Mouse (Mus musculus) limb, embryonic 14.5 days (tissue): ENCODE measurements around the gene Ppox. TPM values are rescaled to one million over a fixed set of nuclear protein-coding genes. Genes with fewer than 3 reads are reported as not detected.
A peak's percentile ranks its signal among the peaks of the same experiment; 100 is the strongest.
"Not testable (repeated sequence)": the region's sequence is repeated elsewhere in the genome, so short reads cannot be mapped to it uniquely, and the experiment has no call there.

ENCODE experiments used
- ATAC-seq: fragments of 200-750 bp; cut with Nextera tagmentation; 2 replicates; pipeline ENCODE4 v1.8.0; 2017; ENCODE audit warnings: low read depth, moderate number of reproducible peaks, moderate TSS enrichment; ENCODE audit not compliant: low FRiP score
- DNase-seq: peaks from one replicate; pipeline ENCODE4 v3.0.0-alpha.2; 2015; ENCODE audit warnings: low spot score
- H3K27ac ChIP-seq: fragments of 300-500 bp; sonication (generic); replicated peaks from 2 replicates; pipeline ENCODE4 v1.5.1; 2014; ENCODE audit warnings: low read depth, mild to moderate bottlenecking, low read length, moderate library complexity, mixed read lengths
- H3K27me3 ChIP-seq: fragments of 300-500 bp; sonication (generic); 2 replicates; pipeline ENCODE4 v1.6.1; 2014; ENCODE audit warnings: low read length, mixed read lengths; ENCODE audit not compliant: control insufficient read depth, insufficient read depth
- H3K36me3 ChIP-seq: fragments of 300-500 bp; sonication (generic); 2 replicates; pipeline ENCODE4 v1.6.1; 2014; ENCODE audit warnings: mild to moderate bottlenecking, low read length, moderate library complexity, mixed read lengths; ENCODE audit not compliant: control insufficient read depth, insufficient read depth
- H3K4me1 ChIP-seq: fragments of 300-500 bp; sonication (generic); 2 replicates; pipeline ENCODE4 v1.6.1; 2014; ENCODE audit warnings: antibody characterized with exemption, low read length, mixed read lengths; ENCODE audit not compliant: control insufficient read depth, insufficient read depth
- H3K4me2 ChIP-seq: fragments of 300-500 bp; sonication (generic); replicated peaks from 2 replicates; pipeline ENCODE4 v1.6.1; 2014; ENCODE audit warnings: low read depth, mild to moderate bottlenecking, low read length, moderate library complexity; ENCODE audit not compliant: severe bottlenecking
- H3K4me3 ChIP-seq: fragments of 300-500 bp; sonication (generic); replicated peaks from 2 replicates; pipeline ENCODE4 v1.5.1; 2014; ENCODE audit warnings: low read length
- H3K9ac ChIP-seq: fragments of 300-500 bp; sonication (generic); 2 replicates; pipeline ENCODE4 v1.6.1; 2014; ENCODE audit warnings: mild to moderate bottlenecking, low read depth, low read length, moderate library complexity; ENCODE audit not compliant: severe bottlenecking
- H3K9me3 ChIP-seq: fragments of 300-500 bp; sonication (generic); 2 replicates; pipeline ENCODE4 v1.6.1; 2016; ENCODE audit warnings: low read length; ENCODE audit not compliant: control insufficient read depth
- POLR2A ChIP-seq: fragments of 200-500 bp; IDR thresholded peaks from 2 replicates; pipeline ENCODE4 v1.8.0; 2012; ENCODE audit warnings: inconsistent platforms, mild to moderate bottlenecking, moderate library complexity, borderline replicate concordance; ENCODE audit not compliant: insufficient read depth, insufficient read length; ENCODE audit errors: extremely low read depth
- WGBS: fragments of 180-500 bp; shearing (Covaris S2); extraction: QIAGEN DNeasy Blood & Tissue Kit; methylation state at CpG from one replicate; pipeline ENCODE4 v1.1.7; 2014; 5-methylcytosine and 5-hydroxymethylcytosine counted together
- polyA plus RNA-seq, 2 experiments: library from polyadenylated mRNA; depleted of rRNA in 1 of 2; stranded (reverse) in 1 of 2; unstranded in 1 of 2; fragments of >200 nt; fragmentation: Nextera tagmentation in 1 of 2; extraction: Ambion mirVana in 1 of 2; gene quantifications; 2 replicates each; pipeline versions ENCODE4 v1.2.1 to v1.2.3; 2012 to 2014

Gene Ppox
- polyA plus RNA-seq, 2 experiments = 55.7 to 133 TPM

DNA sequence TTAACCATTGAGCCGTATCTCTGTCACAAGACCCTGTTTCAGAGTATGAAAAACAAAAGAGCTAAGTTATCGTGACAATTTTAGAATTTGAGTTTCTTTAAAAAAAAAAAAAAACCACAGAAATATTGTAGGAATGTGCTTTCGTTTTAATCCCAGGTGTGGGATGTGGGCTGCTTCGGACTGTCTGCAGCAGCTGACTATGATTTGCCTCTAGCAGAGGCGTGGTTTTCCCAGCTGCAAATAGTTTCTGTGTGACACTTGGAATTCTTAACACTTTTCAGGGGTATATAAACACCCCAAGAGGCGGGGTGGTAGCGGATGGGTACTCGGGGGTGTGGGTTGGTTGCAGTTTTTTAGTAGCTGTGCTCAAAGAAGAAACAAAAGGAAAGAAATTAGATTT is 35.6 kb downstream of the Ppox start:
- Histone ChIP-seq H3K27me3 (no peaks in the 10 kb centered on the region), H3K4me1 (peaks cover 25% of the 10 kb centered on the region), H3K27ac (no peak overlapping the region), H3K4me2 (no peak overlapping the region; the same call in 1 of the 2 replicates), H3K9me3 (no peaks in the 10 kb centered on the region), H3K4me3 (no peak overlapping the region), H3K36me3 (peaks cover 49% of the 10 kb centered on the region), H3K9ac (no peak overlapping the region)
- no peak for ATAC-seq
- DNase-seq = no peak
- 70% methylated on average over 8 of the region's 8 CpGs for WGBS
- no peak for TF ChIP-seq POLR2A

DNA sequence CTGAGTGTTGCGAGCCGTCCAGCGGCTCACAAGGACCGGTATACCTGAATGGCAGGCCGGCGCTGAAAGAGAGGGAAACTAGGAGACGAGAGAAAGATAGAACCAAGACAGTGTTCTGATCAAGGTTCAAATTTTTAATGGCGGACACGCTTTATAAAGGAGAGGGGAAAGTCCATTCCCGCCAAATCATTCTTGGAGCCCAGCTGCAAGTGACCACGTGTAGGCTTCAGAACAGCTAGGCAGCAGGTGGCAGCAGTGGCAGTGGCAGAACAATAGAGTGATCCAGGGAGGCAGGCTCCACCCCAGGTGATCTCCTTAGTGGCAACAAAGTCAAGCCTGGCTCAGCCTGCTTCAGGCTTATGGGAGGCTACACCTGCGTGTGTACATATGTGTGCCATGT is 39.0 kb downstream of the Ppox start:
- H3K4me3 ChIP-seq, H3K27me3 ChIP-seq, DNase-seq, H3K4me1 ChIP-seq, H3K4me2 ChIP-seq, H3K9me3 ChIP-seq, H3K27ac ChIP-seq, H3K9ac ChIP-seq, ATAC-seq: not testable (repeated sequence)
- 86% methylated on average over 12 of the region's 12 CpGs for WGBS
- H3K36me3 ChIP-seq = peaks cover 81% of the 10 kb centered on the region

DNA sequence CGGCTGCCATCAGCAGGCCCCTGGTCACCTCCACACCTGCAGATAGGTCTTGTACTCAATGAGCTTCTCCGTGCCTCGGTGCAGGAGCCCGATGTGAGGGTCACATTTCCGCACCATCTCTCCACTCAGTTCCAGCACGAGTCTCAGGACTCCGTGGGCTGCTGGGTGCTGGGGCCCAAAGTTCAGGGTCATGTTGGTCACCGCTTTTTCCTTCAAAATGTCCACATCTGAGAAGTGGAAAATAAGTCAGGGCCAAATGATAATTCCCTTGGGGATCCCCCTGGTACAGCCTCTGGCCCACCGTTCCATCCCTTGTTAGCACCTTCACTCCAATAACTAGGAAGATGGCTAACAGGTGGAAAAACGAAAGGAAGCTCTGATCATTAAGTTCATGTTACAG is 40.1 kb downstream of the Ppox start:
- ATAC-seq (no peak), DNase-seq (no peak)
- 91% methylated on average over 10 of the region's 10 CpGs for WGBS
- Histone ChIP-seq H3K4me3 (no peak overlapping the region), H3K9me3 (no peaks in the 10 kb centered on the region), H3K36me3 (peaks cover 91% of the 10 kb centered on the region), H3K27me3 (no peaks in the 10 kb centered on the region), H3K9ac (no peak overlapping the region), H3K27ac (no peak overlapping the region), H3K4me1 (peaks cover under 1% of the 10 kb centered on the region; the same call in 1 of the 2 replicates), H3K4me2 (no peak overlapping the region)
- TF ChIP-seq POLR2A = no peak

DNA sequence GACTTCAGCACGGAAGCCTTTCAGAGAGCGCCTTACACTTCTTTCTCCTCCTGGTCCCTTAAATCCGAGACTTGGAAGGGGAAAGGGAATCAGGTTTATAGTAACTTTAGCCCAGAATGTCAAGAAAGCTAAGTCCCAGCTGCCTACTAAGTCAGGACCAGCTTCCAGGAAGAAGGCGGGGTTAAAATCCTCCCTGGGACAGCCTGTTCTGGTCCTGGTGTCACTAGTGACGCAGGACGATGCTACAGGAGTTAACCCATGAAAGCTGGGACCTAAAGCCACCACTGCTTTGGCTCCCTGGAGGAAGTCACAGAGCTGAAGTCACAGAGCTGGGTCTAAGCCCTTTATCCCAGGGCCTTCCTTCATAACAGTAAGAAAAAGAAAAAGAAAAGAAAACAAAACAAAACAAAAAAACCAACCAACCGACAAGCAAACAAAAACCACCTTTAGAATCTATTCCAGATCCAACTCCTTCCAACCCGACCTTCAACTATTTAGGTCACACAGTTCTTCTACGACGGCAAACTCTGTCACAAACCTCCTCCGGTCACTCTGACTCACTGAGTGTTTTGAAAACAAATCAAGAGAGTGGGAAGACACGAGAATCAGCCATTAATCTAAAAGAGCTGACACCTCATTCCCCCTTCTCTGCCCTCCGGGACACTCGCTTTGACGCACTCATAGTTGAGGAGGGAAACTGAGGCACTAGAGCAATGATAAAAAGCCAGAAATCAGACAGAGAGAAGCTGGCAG is 40.8 kb downstream of the Ppox start:
- H3K27me3 ChIP-seq = no peaks in the 10 kb centered on the region
- TF ChIP-seq POLR2A = no peak
- no peaks in the 10 kb centered on the region for H3K9me3 ChIP-seq
- H3K4me2 ChIP-seq = no peak overlapping the region
- H3K4me3 ChIP-seq = no peak overlapping the region
- DNase-seq = no peak
- no peak for ATAC-seq
- no peak overlapping the region for H3K9ac ChIP-seq
- H3K4me1 ChIP-seq = no peaks in the 10 kb centered on the region
- H3K27ac ChIP-seq = no peak overlapping the region
- 81% methylated on average over 15 of the region's 15 CpGs for WGBS
- peaks cover 94% of the 10 kb centered on the region for H3K36me3 ChIP-seq

DNA sequence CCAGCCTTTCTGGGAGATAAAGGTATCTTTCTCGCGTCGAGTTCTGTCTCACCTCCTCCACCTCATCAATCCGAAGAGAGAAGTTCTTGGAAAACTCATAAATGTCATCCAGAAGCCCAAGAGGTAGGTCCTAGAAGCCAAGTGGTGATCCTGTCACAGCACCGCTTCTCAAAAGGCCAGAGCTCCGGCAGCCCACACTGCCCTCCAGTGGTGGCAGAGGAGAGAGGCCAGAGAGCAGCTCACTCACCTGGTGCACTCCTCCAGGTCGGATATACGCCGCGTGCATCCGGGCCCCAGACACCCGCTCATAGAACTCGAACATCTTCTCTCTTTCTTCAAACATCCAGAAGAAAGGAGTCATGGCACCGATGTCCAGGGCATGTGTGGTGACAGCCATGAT is 42.5 kb downstream of the Ppox start:
- no peak for ATAC-seq
- H3K27me3 ChIP-seq = no peaks in the 10 kb centered on the region
- WGBS = 68% methylated on average over 14 of the region's 14 CpGs

More for the DNA sequence above, 42.5 kb downstream of the Ppox start:
- Histone ChIP-seq H3K4me1 (no peaks in the 10 kb centered on the region), H3K27ac (no peak overlapping the region), H3K9ac (no peak overlapping the region), H3K4me2 (no peak overlapping the region), H3K9me3 (no peaks in the 10 kb centered on the region), H3K4me3 (no peak overlapping the region), H3K36me3 (peaks cover 97% of the 10 kb centered on the region)
- DNase-seq = peak; percentile 30
- no peak for TF ChIP-seq POLR2A
